Comparison of ENCODE assay signal across 10 mouse cellular contexts in genomic region chr9:21204156-21204527, GRCm38 (mm10). TPM values are rescaled to one million over a fixed set of nuclear protein-coding genes. Genes with fewer than 3 reads are reported as not detected.
DNase-seq lines count a peak whose midpoint lies in the region; ATAC-seq and TF ChIP-seq lines count a peak whose summit lies in the region.
"Had no signal": no experiment of that assay in that cellular context is flagged by ENCODE, and none has a peak within 500 bp of the region (broad histone marks: within the 10 kb centered on the region; RNA-seq: fewer than 3 reads in every experiment).

No protein-coding gene starts in this region.

- H3K4me1 ChIP-seq in heart, embryonic 12.5 days (replicated peaks): peaks cover 9% of the 10 kb centered on the region; the same call in 1 of the 2 replicates
- no peaks in the 10 kb centered on the region for H3K4me1 ChIP-seq in heart, adult 2 months (ENCODE audit: control insufficient read depth, insufficient read depth, low read length)
- peaks cover 16% of the 10 kb centered on the region for H3K4me1 ChIP-seq in testis, adult 2 months (ENCODE audit: control insufficient read depth, insufficient read depth, low read length)
- H3K4me1 ChIP-seq in limb, embryonic 15.5 days: peaks cover 11% of the 10 kb centered on the region

- 30% methylated on average over 8 of the region's 8 CpGs for WGBS in heart, embryonic 12.5 days
- 59% methylated on average over 8 of the region's 8 CpGs for WGBS in heart, adult 2 months
- 23% methylated on average over 8 of the region's 8 CpGs for WGBS in limb, embryonic 15.5 days

- H3K27ac ChIP-seq in heart, embryonic 12.5 days (ENCODE audit: poor library complexity, severe bottlenecking): no peak overlapping the region
- H3K27ac ChIP-seq in heart, adult 2 months: no peak overlapping the region
- H3K27ac ChIP-seq in testis, adult 2 months (ENCODE audit: control insufficient read depth, insufficient read depth, low read depth, low read length): no peak overlapping the region
- no peak overlapping the region for H3K27ac ChIP-seq in limb, embryonic 15.5 days

- no peak for TF ChIP-seq CTCF in heart, adult 2 months (IDR thresholded peaks at IDR 0.05)
- TF ChIP-seq CTCF in testis, adult 2 months (IDR thresholded peaks at IDR 0.05; ENCODE audit: control insufficient read depth, insufficient read depth, insufficient replicate concordance, low read depth, low read length): no peak

- H3K4me3 ChIP-seq in heart, embryonic 12.5 days: no peak overlapping the region
- no peak overlapping the region for H3K4me3 ChIP-seq in heart, adult 2 months
- peak overlapping the region; percentile 88 for H3K4me3 ChIP-seq in testis, adult 2 months (ENCODE audit: control insufficient read depth, low read depth, low read length)
- no peak overlapping the region for H3K4me3 ChIP-seq in limb, embryonic 15.5 days

- no peak for TF ChIP-seq EP300 in heart, adult 2 months (IDR thresholded peaks at IDR 0.05; ENCODE audit: insufficient read depth, low read depth, low read length)

- no peaks in the 10 kb centered on the region for H3K27me3 ChIP-seq in heart, embryonic 12.5 days (replicated peaks)
- no peaks in the 10 kb centered on the region for H3K27me3 ChIP-seq in heart, adult 2 months (ENCODE audit: control insufficient read depth, insufficient read depth, low read length)
- no peaks in the 10 kb centered on the region for H3K27me3 ChIP-seq in testis, adult 2 months (ENCODE audit: control insufficient read depth, insufficient read depth, low read length)
- no peaks in the 10 kb centered on the region for H3K27me3 ChIP-seq in limb, embryonic 15.5 days

- peak overlapping the region; percentile 62; the same call in 1 of the 2 replicates for H3K4me2 ChIP-seq in heart, embryonic 12.5 days
- H3K4me2 ChIP-seq in limb, embryonic 15.5 days: peak overlapping the region; percentile 69; the same call in 1 of the 2 replicates

- intact Hi-C loops in heart, adult 2 months (cut with DNase I): no loop called here
- intact Hi-C loops in left cerebral cortex, postnatal 10 days (cut with DNase I): no loop called here
- intact Hi-C loops in left cerebral cortex, postnatal 36 days (cut with DNase I): no loop called here

- peaks cover 54% of the 10 kb centered on the region for H3K36me3 ChIP-seq in heart, embryonic 12.5 days
- H3K36me3 ChIP-seq in heart, adult 2 months (ENCODE audit: control insufficient read depth, insufficient read depth, low read length): no peaks in the 10 kb centered on the region
- H3K36me3 ChIP-seq in testis, adult 2 months (ENCODE audit: control insufficient read depth, insufficient read depth, low read length): no peaks in the 10 kb centered on the region
- H3K36me3 ChIP-seq in limb, embryonic 15.5 days: no peaks in the 10 kb centered on the region

- no peaks in the 10 kb centered on the region for H3K79me2 ChIP-seq in heart, adult 2 months (replicated peaks; ENCODE audit: control insufficient read depth, insufficient read depth, low read length)

- no peak for TF ChIP-seq POLR2A in heart, adult 2 months (IDR thresholded peaks at IDR 0.05; ENCODE audit: insufficient read depth, low read depth, low read length)
- TF ChIP-seq POLR2A in testis, adult 2 months (IDR thresholded peaks at IDR 0.05; ENCODE audit: control insufficient read depth, low read depth, low read length): no peak

- no peak for ATAC-seq in heart, embryonic 12.5 days (ENCODE audit: insufficient number of reproducible peaks, low FRiP score)
- ATAC-seq in limb, embryonic 15.5 days (ENCODE audit: insufficient number of reproducible peaks, low FRiP score, low TSS enrichment, low read depth): no peak
- ATAC-seq: inflammation-experienced regulatory T-cells, adult 6 months had no signal

- DNase-seq in heart, adult 2 months: no peak
- DNase-seq in testis, postnatal 10 days (ENCODE audit: low spot score): no peak
- no peak for DNase-seq in left cerebral cortex, postnatal 10 days (ENCODE audit: extremely low spot score in 1 of 2, low spot score in 2 of 2)
- no peak for DNase-seq in thymus, postnatal 10 days (ENCODE audit: low spot score in 2 of 2)
- DNase-seq in left cerebral cortex, postnatal 36 days (ENCODE audit: low spot score in 2 of 2): no peak
- DNase-seq: adrenal gland, adult 2 months had no signal

- no peak overlapping the region for H3K9ac ChIP-seq in heart, embryonic 12.5 days
- no peak overlapping the region for H3K9ac ChIP-seq in heart, adult 2 months (ENCODE audit: low read depth, low read length)
- H3K9ac ChIP-seq in limb, embryonic 15.5 days: no peak overlapping the region

- H3K9me3 ChIP-seq in heart, embryonic 12.5 days (replicated peaks): no peaks in the 10 kb centered on the region
- H3K9me3 ChIP-seq in limb, embryonic 15.5 days: no peaks in the 10 kb centered on the region

RNA-seq across cellular contexts. Expression of gene Keap1, which starts 35.0 kb away (rescaled TPM):
- polyA plus RNA-seq in heart, embryonic 12.5 days (2016; fragmentation: Nextera tagmentation; extraction: Ambion mirVana): 46.7 and 49.6 TPM in 2 replicates
- 10 to 100 TPM; 37.6 to 47.2 TPM for total RNA-seq in heart, adult 2 months (2021)
- polyA plus RNA-seq in heart, adult 2 months (2012; rRNA removed): 40.4 and 46.0 TPM in 2 replicates
- polyA plus RNA-seq in testis, adult 2 months (2012; rRNA removed): 46.9 and 52.8 TPM in 2 replicates
- polyA plus RNA-seq in limb, embryonic 15.5 days (2015; fragmentation: Nextera tagmentation; extraction: Ambion mirVana): 77.7 and 78.6 TPM in 2 replicates
- 10 to 100 TPM; 47.9 to 50.8 TPM for total RNA-seq in left cerebral cortex, postnatal 10 days (2021)
- total RNA-seq in left cerebral cortex, postnatal 36 days (2021): 10 to 100 TPM; 52.7 to 60.8 TPM

RNA-seq across cellular contexts. Expression of gene Pde4a, which starts 38.6 kb away (rescaled TPM):
- polyA plus RNA-seq in heart, embryonic 12.5 days (2016; fragmentation: Nextera tagmentation; extraction: Ambion mirVana): 10.1 and 10.2 TPM in 2 replicates
- 10 to 100 TPM; 58.9 to 60.0 TPM for total RNA-seq in heart, adult 2 months (2021)
- polyA plus RNA-seq in heart, adult 2 months (2012; rRNA removed): 57.2 and 68.9 TPM in 2 replicates
- polyA plus RNA-seq in testis, adult 2 months (2012; rRNA removed): 80.2 and 82.0 TPM in 2 replicates
- 6.1 and 6.4 TPM in 2 replicates for polyA plus RNA-seq in limb, embryonic 15.5 days (2015; fragmentation: Nextera tagmentation; extraction: Ambion mirVana)
- 10 to 100 TPM; 65.6 to 67.5 TPM for total RNA-seq in left cerebral cortex, postnatal 10 days (2021)
- total RNA-seq in left cerebral cortex, postnatal 36 days (2021): 10 to 100 TPM; 94.8 to 98.7 TPM

RNA-seq across cellular contexts. Expression of gene S1pr5, which starts 44.1 kb away (rescaled TPM):
- polyA plus RNA-seq in heart, embryonic 12.5 days (2016; fragmentation: Nextera tagmentation; extraction: Ambion mirVana): 0.10 and 0.19 TPM in 2 replicates
- 1 to 10 TPM; 1.2 to 1.3 TPM for total RNA-seq in heart, adult 2 months (2021)
- 0.73 and 1.5 TPM in 2 replicates for polyA plus RNA-seq in heart, adult 2 months (2012; rRNA removed)
- not detected in 2 replicates for polyA plus RNA-seq in testis, adult 2 months (2012; rRNA removed)
- 6.2 and 6.3 TPM in 2 replicates for polyA plus RNA-seq in limb, embryonic 15.5 days (2015; fragmentation: Nextera tagmentation; extraction: Ambion mirVana)
- 1 to 10 TPM; 2.2 to 2.3 TPM for total RNA-seq in left cerebral cortex, postnatal 10 days (2021)
- 10 to 100 TPM in 1 of 2 experiments, 1 to 10 TPM in 1; 6.6 to 14.2 TPM for total RNA-seq in left cerebral cortex, postnatal 36 days (2021)

RNA-seq across cellular contexts. Expression of gene Cdc37, which starts 54.4 kb away (rescaled TPM):
- 232 and 241 TPM in 2 replicates for polyA plus RNA-seq in heart, embryonic 12.5 days (2016; fragmentation: Nextera tagmentation; extraction: Ambion mirVana)
- 100 to 1,000 TPM; 150 to 162 TPM for total RNA-seq in heart, adult 2 months (2021)
- 62.3 and 96.1 TPM in 2 replicates for polyA plus RNA-seq in heart, adult 2 months (2012; rRNA removed)
- polyA plus RNA-seq in testis, adult 2 months (2012; rRNA removed): 38.1 and 40.6 TPM in 2 replicates
- polyA plus RNA-seq in limb, embryonic 15.5 days (2015; fragmentation: Nextera tagmentation; extraction: Ambion mirVana): 298 and 326 TPM in 2 replicates
- 100 to 1,000 TPM; 127 to 129 TPM for total RNA-seq in left cerebral cortex, postnatal 10 days (2021)
- 100 to 1,000 TPM; 139 to 155 TPM for total RNA-seq in left cerebral cortex, postnatal 36 days (2021)
